Mouse (Mus musculus) forebrain, embryonic 12.5 days (tissue): ENCODE data around the gene Mmp14. TPM values are rescaled to one million over a fixed set of nuclear protein-coding genes. Genes with fewer than 3 reads are reported as not detected.
A peak's percentile ranks its signal among the peaks of the same experiment; 100 is the strongest.

Experiments
- ATAC-seq: fragments of 200-750 bp; cut with Nextera tagmentation; 2 replicates; pipeline ENCODE4 v1.8.0; 2017; ENCODE audit warnings: moderate TSS enrichment; ENCODE audit not compliant: low FRiP score
- H3K27ac ChIP-seq: fragments of 300-500 bp; sonication (generic); 2 replicates; pipeline ENCODE4 v1.5.1; 2016; ENCODE audit warnings: mild to moderate bottlenecking
- H3K27me3 ChIP-seq: fragments of 300-500 bp; sonication (generic); 2 replicates; pipeline ENCODE4 v1.6.1; 2016; ENCODE audit warnings: mild to moderate bottlenecking
- H3K36me3 ChIP-seq: fragments of 300-500 bp; sonication (generic); replicated peaks from 2 replicates; pipeline ENCODE4 v1.6.1; 2016; ENCODE audit warnings: mild to moderate bottlenecking
- H3K4me1 ChIP-seq: fragments of 300-500 bp; sonication (generic); 2 replicates; pipeline ENCODE4 v1.6.1; 2016
- H3K4me2 ChIP-seq: fragments of 300-500 bp; sonication (generic); 2 replicates; pipeline ENCODE4 v1.6.1; 2016; ENCODE audit warnings: mild to moderate bottlenecking, moderate library complexity
- H3K4me3 ChIP-seq: fragments of 300-500 bp; sonication (generic); replicated peaks from 2 replicates; pipeline ENCODE4 v1.5.1; 2016; ENCODE audit warnings: mild to moderate bottlenecking
- H3K9ac ChIP-seq: fragments of 300-500 bp; sonication (generic); 2 replicates; pipeline ENCODE4 v1.6.1; 2016; ENCODE audit warnings: mild to moderate bottlenecking
- H3K9me3 ChIP-seq: fragments of 300-500 bp; sonication (generic); 2 replicates; pipeline ENCODE4 v1.6.1; 2016
- WGBS: fragments of 180-500 bp; shearing (Covaris S2); methylation state at CpG from one replicate; pipeline ENCODE4 v1.1.7; 2016; 5-methylcytosine and 5-hydroxymethylcytosine counted together
- polyA plus RNA-seq: library from polyadenylated mRNA; unstranded; fragments of >200 nt; fragmentation: Nextera tagmentation; extraction: Ambion mirVana; gene quantifications from 2 replicates; pipeline ENCODE4 v1.2.1, GENCODE M21; 2016

Gene Mmp14
- polyA plus RNA-seq, 1 experiment from 2014 or later, result 76.0 TPM

- no peak overlapping the region for H3K4me3 ChIP-seq
- H3K27ac ChIP-seq, result peak overlapping the region; percentile 91
- no peaks in the 10 kb centered on the region for H3K9me3 ChIP-seq
- no peak for ATAC-seq
- peaks cover 67% of the 10 kb centered on the region for H3K4me1 ChIP-seq
- H3K27me3 ChIP-seq, result peaks cover 16% of the 10 kb centered on the region; the same call in 1 of the 2 replicates
- 0 out of 2 replicates have a peak overlapping the region, but pooled peaks have one; percentile 12 for H3K9ac ChIP-seq
- WGBS, result 77% methylated on average over 7 of the region's 7 CpGs
- H3K36me3 ChIP-seq, result peaks cover 11% of the 10 kb centered on the region
- peak overlapping the region; percentile 65 for H3K4me2 ChIP-seq
These were observed 1.9 kb upstream of the Mmp14 start for GRCm38 (mm10) chr14:54429332-54430093.

- H3K4me1 ChIP-seq, result peaks cover 66% of the 10 kb centered on the region
- WGBS, result 5% methylated on average over 18 of the region's 18 CpGs
These were observed 836 bp upstream of the Mmp14 start for GRCm38 (mm10) chr14:54430406-54431145.

GRCm38 (mm10) chr14:54432078-54432836 lies 845 bp downstream of the Mmp14 start:
- H3K4me1 ChIP-seq, result peaks cover 57% of the 10 kb centered on the region
- WGBS, result 4% methylated on average over 54 of the region's 54 CpGs

More at GRCm38 (mm10) chr14:54430406-54431145, 836 bp upstream of the Mmp14 start:
- no peaks in the 10 kb centered on the region for H3K9me3 ChIP-seq
- peak overlapping the region; percentile 63 for H3K4me3 ChIP-seq
- no peak for ATAC-seq
- H3K36me3 ChIP-seq, result peaks cover 11% of the 10 kb centered on the region
- H3K27me3 ChIP-seq, result peaks cover 16% of the 10 kb centered on the region; the same call in 1 of the 2 replicates
- peak overlapping the region; percentile 88 for H3K9ac ChIP-seq
- H3K27ac ChIP-seq, result peak overlapping the region; percentile 91
- peak overlapping the region; percentile 65 for H3K4me2 ChIP-seq

GRCm38 (mm10) chr14:54432837-54433830 lies 1.7 kb downstream of the Mmp14 start:
- 0 out of 2 replicates have a peak, but pooled peaks have one; percentile 5 for ATAC-seq
- H3K27ac ChIP-seq, result peak overlapping the region; percentile 91

More at GRCm38 (mm10) chr14:54432078-54432836, 845 bp downstream of the Mmp14 start:
- H3K27me3 ChIP-seq, result peaks cover 16% of the 10 kb centered on the region; the same call in 1 of the 2 replicates
- peak overlapping the region; percentile 91 for H3K27ac ChIP-seq
- peak overlapping the region; percentile 65 for H3K4me2 ChIP-seq
- ATAC-seq, result peak; percentile 34; the same call in 1 of the 2 replicates
- no peaks in the 10 kb centered on the region for H3K9me3 ChIP-seq
- peaks cover 15% of the 10 kb centered on the region for H3K36me3 ChIP-seq
- peak overlapping the region; percentile 88 for H3K9ac ChIP-seq
- H3K4me3 ChIP-seq, result peak overlapping the region; percentile 63

GRCm38 (mm10) chr14:54433941-54434531 lies 2.6 kb downstream of the Mmp14 start:
- H3K27ac ChIP-seq, result peak overlapping the region; percentile 33; the same call in 1 of the 2 replicates
- no peaks in the 10 kb centered on the region for H3K9me3 ChIP-seq
- peak overlapping the region; percentile 63 for H3K4me3 ChIP-seq
- peaks cover 16% of the 10 kb centered on the region; the same call in 1 of the 2 replicates for H3K27me3 ChIP-seq
- peaks cover 27% of the 10 kb centered on the region for H3K36me3 ChIP-seq
- peak overlapping the region; percentile 88; the same call in 1 of the 2 replicates for H3K9ac ChIP-seq
- WGBS, result 67% methylated on average over 12 of the region's 12 CpGs
- H3K4me2 ChIP-seq, result peak overlapping the region; percentile 65
- H3K4me1 ChIP-seq, result peaks cover 46% of the 10 kb centered on the region
- ATAC-seq, result no peak

More at GRCm38 (mm10) chr14:54432837-54433830, 1.7 kb downstream of the Mmp14 start:
- Histone ChIP-seq H3K27me3 (peaks cover 16% of the 10 kb centered on the region; the same call in 1 of the 2 replicates), H3K4me2 (peak overlapping the region; percentile 65), H3K9ac (peak overlapping the region; percentile 88), H3K4me1 (peaks cover 50% of the 10 kb centered on the region), H3K4me3 (peak overlapping the region; percentile 63), H3K36me3 (peaks cover 22% of the 10 kb centered on the region), H3K9me3 (no peaks in the 10 kb centered on the region)
- WGBS, result 48% methylated on average over 17 of the region's 17 CpGs

- Histone ChIP-seq H3K4me1 (peaks cover 33% of the 10 kb centered on the region), H3K27me3 (peaks cover 16% of the 10 kb centered on the region; the same call in 1 of the 2 replicates), H3K9me3 (no peaks in the 10 kb centered on the region), H3K27ac (no peak overlapping the region), H3K4me2 (no peak overlapping the region), H3K9ac (no peak overlapping the region), H3K4me3 (no peak overlapping the region), H3K36me3 (peaks cover 34% of the 10 kb centered on the region)
- 91% methylated on average over 11 of the region's 11 CpGs for WGBS
- no peak for ATAC-seq
These were observed 3.9 kb downstream of the Mmp14 start for GRCm38 (mm10) chr14:54435194-54435918.

GRCm38 (mm10) chr14:54439155-54439554 lies 7.7 kb downstream of the Mmp14 start:
- WGBS, result 79% methylated on average over 12 of the region's 12 CpGs
- Histone ChIP-seq H3K27ac (no peak overlapping the region), H3K36me3 (peaks cover 46% of the 10 kb centered on the region), H3K27me3 (no peaks in the 10 kb centered on the region), H3K9ac (no peak overlapping the region), H3K4me2 (no peak overlapping the region), H3K4me1 (peaks cover 6% of the 10 kb centered on the region; the same call in 1 of the 2 replicates), H3K4me3 (no peak overlapping the region), H3K9me3 (no peaks in the 10 kb centered on the region)
- ATAC-seq, result no peak

- Histone ChIP-seq H3K27ac (no peak overlapping the region), H3K36me3 (peaks cover 46% of the 10 kb centered on the region), H3K9me3 (no peaks in the 10 kb centered on the region), H3K9ac (no peak overlapping the region), H3K4me3 (no peak overlapping the region), H3K27me3 (no peaks in the 10 kb centered on the region), H3K4me1 (peaks cover 4% of the 10 kb centered on the region; the same call in 1 of the 2 replicates), H3K4me2 (no peak overlapping the region)
- ATAC-seq, result no peak
- 45% methylated on average over 7 of the region's 7 CpGs for WGBS
These were observed 8.2 kb downstream of the Mmp14 start for GRCm38 (mm10) chr14:54439610-54440009.

- no peak overlapping the region for H3K4me2 ChIP-seq
- H3K4me1 ChIP-seq, result peaks cover 4% of the 10 kb centered on the region; the same call in 1 of the 2 replicates
- 96% methylated on average over 14 of the region's 14 CpGs for WGBS
- ATAC-seq, result no peak
- no peak overlapping the region for H3K4me3 ChIP-seq
- peaks cover 46% of the 10 kb centered on the region for H3K36me3 ChIP-seq
- H3K27me3 ChIP-seq, result no peaks in the 10 kb centered on the region
- H3K9ac ChIP-seq, result no peak overlapping the region
- no peak overlapping the region for H3K27ac ChIP-seq
- H3K9me3 ChIP-seq, result no peaks in the 10 kb centered on the region
These were observed 9.1 kb downstream of the Mmp14 start for GRCm38 (mm10) chr14:54440538-54440937.

- Histone ChIP-seq H3K36me3 (peaks cover 43% of the 10 kb centered on the region), H3K4me1 (peaks cover 4% of the 10 kb centered on the region; the same call in 1 of the 2 replicates), H3K4me2 (no peak overlapping the region), H3K9me3 (no peaks in the 10 kb centered on the region), H3K9ac (no peak overlapping the region), H3K27ac (no peak overlapping the region), H3K27me3 (no peaks in the 10 kb centered on the region), H3K4me3 (no peak overlapping the region)
- WGBS, result 85% methylated on average over 4 of the region's 4 CpGs
- ATAC-seq, result no peak
These were observed 10.0 kb downstream of the Mmp14 start for GRCm38 (mm10) chr14:54441365-54441764.
